In genomic region chr11:107267522-107267921, GRCm38 (mm10) we compare ENCODE assay signal across 14 mouse cellular contexts.
DNase-seq lines count a peak whose midpoint lies in the region; TF ChIP-seq lines count a peak whose summit lies in the region.
"Had no signal": no experiment of that assay in that cellular context is flagged by ENCODE, and none has a peak within 500 bp of the region (broad histone marks: within the 10 kb centered on the region; RNA-seq: fewer than 3 reads in every experiment).

No protein-coding gene starts in this region.

- TF ChIP-seq CTCF in layer of hippocampus, adult 2 months (conservative IDR thresholded peaks at IDR 0.05): peak; percentile 63

- DNase-seq in layer of hippocampus, adult 2 months (ENCODE audit: low spot score in 2 of 2): no peak
- DNase-seq in layer of hippocampus, postnatal 25 days (ENCODE audit: extremely low spot score in 1 of 2, low spot score in 1 of 2): no peak
- DNase-seq in A20 (ENCODE audit: low read depth, low spot score) (peak; percentile 42), ES-CJ7 (ENCODE audit: low read depth, low spot score) (peak; percentile 69)
- DNase-seq in naive thymus-derived CD4-positive, alpha-beta T cell, adult 2 months (ENCODE audit: low read depth): peak; percentile 62
- no peak for DNase-seq in left cerebral cortex, adult 8-10 months (ENCODE audit: low spot score in 2 of 2)
- no peak for DNase-seq in layer of hippocampus, adult 18-20 months (ENCODE audit: low spot score in 2 of 2)
- DNase-seq: adrenal gland, postnatal 25 days; cerebellum, adult 18-20 months; heart, adult 18-20 months; heart, postnatal 4 days; kidney, adult 8-10 months had no signal

- H3K27ac ChIP-seq in layer of hippocampus, adult 2 months: no peak overlapping the region
- H3K27ac ChIP-seq: forebrain, embryonic 13.5 days; lung, embryonic 15.5 days had no signal

- H3K4me3 ChIP-seq in layer of hippocampus, adult 2 months: no peak overlapping the region
- H3K4me3 ChIP-seq: forebrain, embryonic 13.5 days; lung, embryonic 15.5 days had no signal

Comparison
In these comparisons a context has a peak if more than half of its experiments do, and no peak if none do; other contexts are left out.
1. DNase-seq: peak in A20 (single experiment), ES-CJ7 (single experiment) and naive thymus-derived CD4-positive, alpha-beta T cell, adult 2 months (single experiment); none in layer of hippocampus, adult 2 months (0 of 2), layer of hippocampus, postnatal 25 days (0 of 2), left cerebral cortex, adult 8-10 months (0 of 2) and layer of hippocampus, adult 18-20 months (0 of 2).